Mouse (Mus musculus) megakaryocyte, embryonic 14.5 days (primary cell): Measurements from ENCODE around the gene Ndufs6.

Source experiments
- FLI1 ChIP-seq: IDR thresholded peaks from 2 replicates; pipeline ENCODE4 v1.6.1; 2012; ENCODE audit warnings: low read length, inconsistent platforms, mixed read lengths
- GATA1 ChIP-seq: IDR thresholded peaks from 3 replicates; pipeline ENCODE4 v1.6.1; 2012; ENCODE audit warnings: mixed read lengths, low read length, inconsistent platforms, borderline replicate concordance

DNA sequence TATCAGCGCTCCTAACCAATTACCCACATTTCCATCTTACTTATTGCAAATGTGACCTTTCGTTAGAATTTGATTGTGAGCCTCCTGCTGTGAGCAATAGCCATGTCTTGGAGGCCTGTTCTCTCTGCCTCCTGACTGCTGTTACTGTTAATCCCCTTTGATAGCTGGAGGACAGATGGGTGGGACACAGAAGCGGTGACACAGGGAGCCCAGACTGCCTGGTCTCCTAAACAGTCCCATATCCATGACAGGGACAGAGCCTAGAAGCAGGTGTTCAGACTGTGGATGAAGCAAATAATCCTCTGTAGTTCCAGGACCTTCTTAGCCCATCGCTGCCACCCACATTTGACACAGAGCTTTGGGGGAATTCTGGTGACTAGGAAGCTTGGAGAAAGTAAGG lies 21.9 kb downstream of the Ndufs6 start:
- TF ChIP-seq GATA1, result no peak
- TF ChIP-seq FLI1, result no peak
